Mouse (Mus musculus): ENCODE measurements at regions not wholly inside any gene's neighbourhood (a gene's known extent, or its start where the extent isn't known, plus 50 kb on each side); places are given as distances from the start of the nearest gene placed in this dataset.

DNA sequence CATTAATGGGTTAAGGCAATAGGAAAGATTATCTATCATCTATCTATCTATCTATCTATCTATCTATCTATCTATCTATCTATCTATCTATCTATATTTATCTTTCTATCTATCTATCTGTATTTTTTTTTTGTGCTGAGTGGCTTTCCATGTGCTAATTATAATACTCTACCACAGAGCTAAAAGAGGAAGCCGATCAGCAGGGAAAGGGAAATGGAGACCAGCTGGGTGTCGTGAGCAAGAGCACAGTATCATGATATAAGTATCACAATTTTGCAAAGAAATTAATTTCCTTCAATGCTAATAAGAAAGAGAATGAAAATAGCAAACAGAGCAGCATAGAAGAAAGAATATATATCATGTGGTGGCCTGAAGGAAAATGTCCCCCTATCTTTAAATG lies 69.6 kb downstream of the Cldn1 start:
- no peaks in the 10 kb centered on the region for H3K4me1 ChIP-seq
- H3K27me3 ChIP-seq (ENCODE audit: insufficient read depth, poor library complexity, severe bottlenecking), result no peaks in the 10 kb centered on the region
- no peaks in the 10 kb centered on the region for H3K36me3 ChIP-seq
- 80% methylated on average over 2 of the region's 2 CpGs for WGBS
- no peak overlapping the region for H3K27ac ChIP-seq
- H3K4me3 ChIP-seq, result no peak overlapping the region
- no peaks in the 10 kb centered on the region for H3K9me3 ChIP-seq
- DNase-seq (ENCODE audit: low spot score), result no peak

DNA sequence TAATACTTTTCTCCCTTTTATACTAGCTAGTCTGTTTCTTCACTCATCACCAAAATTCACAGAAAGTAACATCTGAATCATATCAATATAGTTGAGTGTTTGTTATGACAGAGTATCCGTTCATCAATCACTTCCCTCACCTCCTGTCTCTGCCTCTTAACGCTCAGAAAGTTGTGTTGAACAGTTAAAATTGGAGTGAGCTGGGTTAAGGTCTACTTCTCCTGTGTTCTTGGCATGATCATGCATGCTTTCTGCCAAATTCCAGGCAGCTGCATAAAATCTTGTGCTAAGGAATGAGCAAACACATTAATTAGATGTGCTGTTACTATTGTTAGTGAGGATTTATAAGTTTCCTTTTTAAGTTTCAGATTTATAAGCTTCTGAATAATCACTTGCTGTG lies 79.9 kb downstream of the Cldn1 start:
- WGBS, result 69% methylated on average over 2 of the region's 2 CpGs
- Histone ChIP-seq H3K4me1 (no peaks in the 10 kb centered on the region), H3K27ac (no peak overlapping the region), H3K4me3 (no peak overlapping the region), H3K9me3 (no peaks in the 10 kb centered on the region), H3K36me3 (no peaks in the 10 kb centered on the region), H3K27me3 (ENCODE audit: insufficient read depth, poor library complexity, severe bottlenecking) (no peaks in the 10 kb centered on the region)
- DNase-seq (ENCODE audit: low spot score), result no peak

DNA sequence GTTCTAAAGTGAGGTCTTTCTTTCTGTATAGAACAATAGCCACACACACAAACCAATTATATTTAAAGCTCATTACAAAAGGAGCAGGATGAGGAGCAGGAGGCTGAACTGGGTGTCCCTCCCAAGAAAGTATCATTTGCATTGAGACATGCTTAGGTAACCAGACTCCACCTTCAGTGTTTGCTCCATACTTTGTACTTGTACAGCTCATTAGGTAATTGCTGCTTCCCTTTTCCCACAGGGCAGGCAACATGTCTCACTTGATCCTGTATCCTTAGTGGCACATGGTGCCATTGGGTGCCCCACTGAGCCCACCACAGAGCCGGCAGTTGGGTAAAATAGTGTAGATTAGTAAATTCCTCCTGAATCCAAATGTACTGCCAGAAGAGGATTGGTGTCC lies 86.0 kb downstream of the Cldn1 start:
- H3K4me1 ChIP-seq, result no peaks in the 10 kb centered on the region
- DNase-seq (ENCODE audit: low spot score), result no peak
- H3K27me3 ChIP-seq (ENCODE audit: insufficient read depth, poor library complexity, severe bottlenecking), result no peaks in the 10 kb centered on the region
- no peak overlapping the region for H3K4me3 ChIP-seq
- no peaks in the 10 kb centered on the region for H3K36me3 ChIP-seq
- no peaks in the 10 kb centered on the region for H3K9me3 ChIP-seq
- WGBS, result 77% methylated on average over 1 of the region's 1 CpGs
- no peak overlapping the region for H3K27ac ChIP-seq

DNA sequence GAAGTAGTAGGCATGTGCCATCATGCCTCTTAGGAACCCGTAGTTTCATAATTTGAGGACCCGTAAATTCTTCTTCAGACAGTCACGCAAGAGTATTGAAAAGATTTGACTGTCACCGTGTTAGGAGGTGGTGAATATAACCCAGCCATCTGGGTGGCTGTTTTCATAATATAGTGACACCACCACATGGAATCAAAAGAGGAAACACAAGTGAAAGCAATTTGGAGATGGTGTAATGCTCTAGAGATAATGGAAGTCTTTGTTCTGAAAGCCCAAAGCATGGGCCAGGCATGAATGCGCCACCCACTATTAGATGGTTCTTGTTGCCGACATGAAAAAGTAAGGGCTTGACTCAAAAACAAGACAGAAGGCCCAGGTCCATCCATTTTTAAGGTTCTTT lies 86.9 kb downstream of the Cldn1 start:
- Histone ChIP-seq H3K27ac (no peak overlapping the region), H3K27me3 (ENCODE audit: insufficient read depth, poor library complexity, severe bottlenecking) (no peaks in the 10 kb centered on the region), H3K4me1 (no peaks in the 10 kb centered on the region), H3K36me3 (no peaks in the 10 kb centered on the region), H3K4me3 (no peak overlapping the region), H3K9me3 (no peaks in the 10 kb centered on the region)
- DNase-seq (ENCODE audit: low spot score), result no peak
- 91% methylated on average over 6 of the region's 6 CpGs for WGBS

DNA sequence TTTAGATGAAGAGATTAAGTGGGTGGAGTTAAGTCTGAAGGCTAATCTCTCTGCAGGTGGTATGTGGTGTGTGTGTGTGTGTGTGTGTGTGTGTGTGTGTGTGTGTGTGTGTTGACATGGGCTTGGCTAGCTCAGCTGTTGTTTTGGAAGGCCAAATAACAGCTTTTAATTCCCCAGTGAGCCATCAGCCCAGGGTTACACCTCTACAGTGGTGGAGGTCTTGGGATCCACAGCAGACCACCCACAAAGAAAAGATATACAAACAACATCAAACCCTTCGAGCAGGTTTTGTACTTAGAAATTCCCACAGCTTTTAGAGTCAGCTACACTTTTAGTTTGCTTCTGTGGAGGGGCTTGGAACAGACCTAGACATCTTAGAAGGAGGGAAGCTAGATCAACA lies 89.2 kb downstream of the Cldn1 start:
- Histone ChIP-seq H3K4me1 (no peaks in the 10 kb centered on the region), H3K4me3 (no peak overlapping the region), H3K9me3 (no peaks in the 10 kb centered on the region), H3K36me3 (no peaks in the 10 kb centered on the region), H3K27ac (no peak overlapping the region), H3K27me3 (ENCODE audit: insufficient read depth, poor library complexity, severe bottlenecking) (no peaks in the 10 kb centered on the region)
- no peak for DNase-seq (ENCODE audit: low spot score)
- 34% methylated on average over 1 of the region's 1 CpGs for WGBS

DNA sequence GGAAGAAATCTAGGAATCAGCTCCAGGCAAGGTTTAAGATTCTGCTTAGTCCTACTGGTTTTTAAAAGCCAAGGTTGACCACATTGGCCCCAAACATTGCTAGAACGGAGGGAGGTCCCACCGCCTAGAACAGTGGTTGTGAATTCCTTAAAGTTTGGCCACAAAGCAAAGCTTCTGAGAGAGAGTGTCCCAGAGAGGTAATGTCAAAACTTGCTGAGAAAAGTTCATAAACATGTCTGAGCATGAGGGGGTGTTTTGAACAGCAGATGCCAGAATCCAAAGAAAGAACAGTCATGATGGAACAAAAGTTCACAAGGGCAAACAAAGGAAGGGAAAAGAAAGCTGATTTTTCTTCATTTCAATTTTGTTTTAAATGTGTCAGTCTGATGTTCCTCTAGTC lies 90.1 kb downstream of the Cldn1 start:
- DNase-seq (ENCODE audit: low spot score), result no peak
- H3K4me1 ChIP-seq, result no peaks in the 10 kb centered on the region
- 90% methylated on average over 2 of the region's 2 CpGs for WGBS
- H3K36me3 ChIP-seq, result no peaks in the 10 kb centered on the region
- H3K4me3 ChIP-seq, result no peak overlapping the region
- H3K27me3 ChIP-seq (ENCODE audit: insufficient read depth, poor library complexity, severe bottlenecking), result no peaks in the 10 kb centered on the region
- no peaks in the 10 kb centered on the region for H3K9me3 ChIP-seq
- H3K27ac ChIP-seq, result no peak overlapping the region

DNA sequence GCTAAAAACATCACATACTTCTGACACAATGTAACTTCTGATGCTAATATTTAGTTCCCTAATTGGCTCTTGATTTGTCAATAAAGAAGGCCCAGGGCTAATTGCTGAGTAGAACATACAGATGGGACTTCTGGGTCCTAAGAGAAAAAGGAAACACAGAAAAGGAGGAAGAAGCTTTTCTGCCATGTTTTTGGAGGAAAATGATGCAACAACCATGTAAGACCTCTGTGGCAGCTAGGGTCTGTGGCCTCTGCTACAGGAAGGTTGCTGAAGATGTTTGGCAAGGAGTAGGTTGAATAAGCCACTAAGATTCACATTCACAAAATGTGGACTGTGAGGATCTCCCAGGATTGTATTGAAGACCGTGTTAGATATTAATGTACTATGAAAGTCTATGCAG lies 94.9 kb downstream of the Cldn1 start:
- H3K4me1 ChIP-seq, result no peaks in the 10 kb centered on the region
- H3K4me3 ChIP-seq, result no peak overlapping the region
- no peaks in the 10 kb centered on the region for H3K9me3 ChIP-seq
- WGBS, result 82% methylated on average over 1 of the region's 1 CpGs
- H3K36me3 ChIP-seq, result no peaks in the 10 kb centered on the region
- H3K27me3 ChIP-seq (ENCODE audit: insufficient read depth, poor library complexity, severe bottlenecking), result no peaks in the 10 kb centered on the region
- no peak overlapping the region for H3K27ac ChIP-seq
- no peak for DNase-seq (ENCODE audit: low spot score)

DNA sequence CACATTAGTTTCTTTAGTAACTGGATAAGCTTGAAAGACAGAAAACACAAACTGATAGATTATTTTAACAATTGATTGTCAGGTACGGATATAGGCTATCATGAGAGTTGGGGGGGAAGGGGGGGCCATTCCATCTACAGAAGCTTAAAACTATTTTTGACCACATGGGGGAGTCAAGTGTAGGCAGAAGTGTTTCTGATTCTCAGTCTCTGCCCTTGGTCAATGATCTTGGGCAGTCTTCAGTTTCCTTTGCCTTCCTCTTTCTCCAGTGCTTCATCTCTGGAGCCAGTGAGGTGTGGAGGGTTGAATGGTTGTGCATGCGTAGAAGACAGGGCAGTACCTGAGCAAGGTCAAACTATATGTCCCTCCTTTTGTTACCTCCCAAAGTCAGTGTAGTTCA lies 118.8 kb downstream of the Cldn1 start:
- DNase-seq (ENCODE audit: low spot score), result no peak
- H3K4me1 ChIP-seq, result peaks cover 1% of the 10 kb centered on the region; the same call in 1 of the 2 replicates
- 66% methylated on average over 2 of the region's 2 CpGs for WGBS
- no peaks in the 10 kb centered on the region for H3K36me3 ChIP-seq
- no peaks in the 10 kb centered on the region for H3K27me3 ChIP-seq (ENCODE audit: insufficient read depth, poor library complexity, severe bottlenecking)
- no peak overlapping the region for H3K4me3 ChIP-seq
- no peaks in the 10 kb centered on the region for H3K9me3 ChIP-seq
- no peak overlapping the region for H3K27ac ChIP-seq

DNA sequence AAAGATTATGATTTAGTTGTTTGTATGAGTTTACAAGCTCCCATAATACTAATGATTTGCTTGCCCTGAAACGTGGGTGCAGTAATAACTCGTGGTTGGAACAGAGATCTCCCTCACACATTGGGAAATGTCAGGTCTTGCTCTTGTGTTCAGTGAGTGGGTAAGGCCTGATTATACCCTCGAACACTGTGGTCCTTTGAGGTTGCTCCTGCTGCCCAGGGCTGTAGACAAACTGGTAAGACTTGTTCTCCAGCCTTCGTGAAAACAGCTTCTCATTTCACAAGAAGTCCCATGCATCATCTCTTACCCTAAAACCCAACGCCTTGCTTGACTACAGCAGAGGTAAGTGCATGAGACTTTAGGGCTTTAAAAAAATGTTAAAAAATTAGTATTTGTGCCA lies 119.9 kb downstream of the Cldn1 start:
- H3K27ac ChIP-seq, result no peak overlapping the region
- no peaks in the 10 kb centered on the region for H3K36me3 ChIP-seq
- peaks cover 3% of the 10 kb centered on the region; the same call in 1 of the 2 replicates for H3K4me1 ChIP-seq
- H3K27me3 ChIP-seq (ENCODE audit: insufficient read depth, poor library complexity, severe bottlenecking), result no peaks in the 10 kb centered on the region
- 65% methylated on average over 5 of the region's 5 CpGs for WGBS
- H3K4me3 ChIP-seq, result no peak overlapping the region
- no peak for DNase-seq (ENCODE audit: low spot score)
- H3K9me3 ChIP-seq, result no peaks in the 10 kb centered on the region

DNA sequence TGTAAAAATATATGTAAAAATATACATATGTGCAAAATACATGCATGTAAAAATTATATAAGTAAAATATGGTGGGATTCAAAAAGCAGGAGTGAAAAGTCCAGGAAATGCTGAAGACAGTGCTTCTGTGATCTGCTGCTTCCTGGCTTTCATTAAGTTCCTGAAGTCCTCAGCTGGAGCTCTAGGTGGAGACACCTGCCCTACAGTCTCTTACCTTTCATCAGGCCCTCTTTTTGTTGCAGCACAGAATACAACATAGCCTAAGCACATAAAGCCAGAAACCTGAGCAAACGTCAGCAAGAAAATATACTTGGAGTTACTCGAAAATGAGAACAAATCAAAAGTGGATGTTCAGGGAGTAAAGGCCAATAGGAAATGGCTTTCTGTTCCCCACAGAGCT lies 120.6 kb downstream of the Cldn1 start:
- no peak overlapping the region for H3K4me3 ChIP-seq
- no peaks in the 10 kb centered on the region for H3K9me3 ChIP-seq
- H3K27me3 ChIP-seq (ENCODE audit: insufficient read depth, poor library complexity, severe bottlenecking), result no peaks in the 10 kb centered on the region
- H3K4me1 ChIP-seq, result peaks cover 3% of the 10 kb centered on the region; the same call in 1 of the 2 replicates
- WGBS, result 80% methylated on average over 2 of the region's 2 CpGs
- no peak for DNase-seq (ENCODE audit: low spot score)
- no peak overlapping the region for H3K27ac ChIP-seq
- no peaks in the 10 kb centered on the region for H3K36me3 ChIP-seq

DNA sequence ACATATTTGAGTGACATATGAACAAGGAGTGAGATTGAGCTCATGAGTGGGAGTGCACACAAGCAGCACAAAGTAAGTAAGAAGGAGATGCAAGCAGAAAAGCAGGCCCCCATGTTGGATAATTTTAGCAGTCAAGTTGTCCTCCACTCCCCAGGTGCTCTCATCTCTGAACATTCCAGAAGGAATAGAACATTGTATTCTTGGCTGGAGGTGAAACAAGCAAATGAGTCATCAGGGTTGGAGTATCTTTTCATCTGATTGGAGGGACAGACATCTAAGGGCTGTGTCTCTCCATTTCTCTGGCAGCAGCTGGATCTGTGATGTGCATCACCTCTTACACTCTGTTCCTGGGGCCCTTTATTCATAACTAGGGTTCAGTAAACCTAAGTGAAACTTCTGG lies 122.7 kb downstream of the Cldn1 start:
- no peak overlapping the region for H3K27ac ChIP-seq

DNA sequence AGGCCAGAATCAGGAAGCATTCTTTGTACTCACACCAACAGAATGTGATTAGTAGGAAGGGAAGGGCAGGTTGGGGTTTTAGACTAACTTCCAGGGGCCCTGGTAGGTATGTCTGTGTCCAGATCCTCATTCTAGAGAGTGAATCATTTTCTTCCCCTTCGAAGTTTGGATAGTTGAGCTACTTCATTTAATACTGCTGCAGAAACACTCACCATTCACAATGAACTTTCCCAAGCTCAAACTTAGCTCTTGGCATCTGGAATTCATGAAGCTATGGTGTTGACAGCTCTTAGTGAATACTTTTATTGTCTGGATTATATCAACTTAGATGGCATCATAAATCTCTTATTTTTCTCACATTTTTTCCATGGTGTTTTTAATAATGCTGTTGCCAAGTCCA lies 123.7 kb downstream of the Cldn1 start:
- 56% methylated on average over 1 of the region's 1 CpGs for WGBS
- H3K27me3 ChIP-seq (ENCODE audit: insufficient read depth, poor library complexity, severe bottlenecking), result no peaks in the 10 kb centered on the region
- no peak overlapping the region for H3K4me3 ChIP-seq
- DNase-seq (ENCODE audit: low spot score), result no peak
- H3K9me3 ChIP-seq, result no peaks in the 10 kb centered on the region
- H3K4me1 ChIP-seq, result peaks cover 3% of the 10 kb centered on the region; the same call in 1 of the 2 replicates
- no peaks in the 10 kb centered on the region for H3K36me3 ChIP-seq
- no peak overlapping the region for H3K27ac ChIP-seq

More for the DNA sequence above, 122.7 kb downstream of the Cldn1 start:
- no peaks in the 10 kb centered on the region for H3K9me3 ChIP-seq
- H3K4me1 ChIP-seq, result peaks cover 3% of the 10 kb centered on the region; the same call in 1 of the 2 replicates
- no peak for DNase-seq (ENCODE audit: low spot score)
- H3K36me3 ChIP-seq, result no peaks in the 10 kb centered on the region
- no peaks in the 10 kb centered on the region for H3K27me3 ChIP-seq (ENCODE audit: insufficient read depth, poor library complexity, severe bottlenecking)
- H3K4me3 ChIP-seq, result no peak overlapping the region

DNA sequence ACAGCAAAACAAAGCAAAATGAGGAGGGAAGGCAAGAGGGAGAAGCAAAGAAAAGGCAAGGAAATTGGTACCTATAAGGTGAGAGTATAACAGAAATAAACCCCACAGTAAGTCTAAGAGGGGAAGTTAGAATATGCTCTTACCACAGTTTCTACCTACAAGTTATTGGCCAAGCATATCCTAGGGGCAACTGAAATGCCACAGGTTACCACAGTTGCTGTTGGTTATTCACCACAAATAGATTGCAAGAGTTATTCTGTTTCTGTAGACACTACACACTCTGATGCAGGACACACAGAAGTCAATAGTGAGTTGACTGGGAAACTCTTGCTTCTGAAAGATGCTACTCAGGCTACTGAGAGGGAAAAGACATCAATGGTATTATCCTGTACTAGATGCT lies 129.7 kb upstream of the P3h2 start:
- no peaks in the 10 kb centered on the region for H3K4me1 ChIP-seq
- no peak for DNase-seq (ENCODE audit: low spot score)

DNA sequence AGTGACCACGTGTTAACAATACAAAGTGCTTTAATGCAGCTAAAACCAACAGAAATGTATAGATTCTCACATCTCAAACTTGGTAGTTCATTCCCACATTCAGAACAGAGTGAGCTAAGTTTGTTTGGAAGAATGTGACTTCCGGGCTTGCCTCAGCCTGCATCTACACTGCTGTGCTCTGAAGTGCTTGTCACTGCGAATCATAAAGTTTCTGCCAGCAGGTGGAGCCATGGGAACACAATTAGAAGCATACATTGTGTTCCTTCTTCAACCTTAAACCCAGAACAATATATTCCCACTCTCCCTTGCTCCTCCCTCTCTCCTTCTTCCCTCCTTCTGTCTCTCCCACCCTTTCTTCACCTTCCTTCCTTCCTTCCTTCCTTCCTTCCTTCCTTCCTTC lies 128.5 kb upstream of the P3h2 start:
- no peaks in the 10 kb centered on the region for H3K9me3 ChIP-seq
- WGBS, result 10% methylated on average over 3 of the region's 3 CpGs
- no peak overlapping the region for H3K4me3 ChIP-seq
- H3K4me1 ChIP-seq, result no peaks in the 10 kb centered on the region
- H3K27me3 ChIP-seq (ENCODE audit: insufficient read depth, poor library complexity, severe bottlenecking), result no peaks in the 10 kb centered on the region
- no peak overlapping the region for H3K27ac ChIP-seq
- no peaks in the 10 kb centered on the region for H3K36me3 ChIP-seq
- DNase-seq (ENCODE audit: low spot score), result peak; percentile 87

More for the DNA sequence above, 129.7 kb upstream of the P3h2 start:
- Histone ChIP-seq H3K27me3 (ENCODE audit: insufficient read depth, poor library complexity, severe bottlenecking) (no peaks in the 10 kb centered on the region), H3K9me3 (no peaks in the 10 kb centered on the region), H3K36me3 (no peaks in the 10 kb centered on the region), H3K4me3 (no peak overlapping the region), H3K27ac (no peak overlapping the region)

Data from heart, embryonic 10.5 days (tissue).